Mouse (Mus musculus): ENCODE results near the gene Kcnmb4. TPM values are rescaled to one million over a fixed set of nuclear protein-coding genes. Genes with fewer than 3 reads are reported as not detected.
A peak's percentile ranks its signal among the peaks of the same experiment; 100 is the strongest.

The Kcnmb4 gene
- polyA plus RNA-seq (2015; fragmentation: Nextera tagmentation; extraction: Ambion mirVana) = 2.3 and 3.2 TPM in 2 replicates

- peaks cover 4% of the 10 kb centered on the region for H3K9me3 ChIP-seq (ENCODE audit: control insufficient read depth, low read length)
- H3K4me2 ChIP-seq (ENCODE audit: low read depth, low read length) = peak within 1 kb of the TSS; percentile 99
- no peaks in the 10 kb centered on the region; the same call in 1 of the 2 replicates for H3K27me3 ChIP-seq (ENCODE audit: control insufficient read depth, insufficient read depth, low read depth, low read length)
- no peaks in the 10 kb centered on the region for H3K36me3 ChIP-seq (ENCODE audit: control insufficient read depth, insufficient read depth, low read length)
- peak; percentile 91 for ATAC-seq (ENCODE audit: low read depth)
- peak within 1 kb of the TSS; percentile 75 for H3K9ac ChIP-seq (ENCODE audit: low read length)
- H3K4me1 ChIP-seq (replicated peaks; ENCODE audit: control insufficient read depth, insufficient read depth, low read length) = peaks cover 8% of the 10 kb centered on the region; the same call in 1 of the 2 replicates
- no peak within 1 kb of the TSS for H3K27ac ChIP-seq (ENCODE audit: low read length)
- peak within 1 kb of the TSS; percentile 77 for H3K4me3 ChIP-seq (ENCODE audit: low read length)
- under 1% methylated on average over 65 of the region's 92 CpGs for WGBS
Measured at GRCm38 (mm10) chr10:116473759-116474549, at the start of gene Kcnmb4. Gene Kcnmb4 (minus strand): TSS chr10:116473878.

DNA sequence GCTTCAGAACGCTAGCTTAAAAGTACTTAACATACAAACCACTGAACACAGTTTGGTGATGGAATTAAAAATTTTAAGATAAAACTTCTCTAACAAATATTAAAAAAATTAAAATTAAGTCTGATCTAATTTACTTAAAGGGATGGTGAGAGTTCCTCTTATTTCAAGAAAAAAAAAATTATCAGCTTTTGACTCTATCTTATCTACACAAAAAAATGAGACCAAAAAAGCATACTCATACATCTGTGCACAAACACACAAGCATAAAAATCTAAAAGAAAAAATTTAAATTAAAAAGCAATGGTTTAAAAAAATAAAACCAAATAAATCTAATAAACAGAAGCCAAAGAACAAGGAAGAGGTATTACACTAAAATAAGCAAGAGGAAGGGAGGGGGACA lies 45.9 kb upstream of the Kcnmb4 start:
- H3K9ac ChIP-seq (ENCODE audit: low read length) = no peak overlapping the region
- 81% methylated on average over 1 of the region's 1 CpGs for WGBS
- H3K27me3 ChIP-seq (ENCODE audit: control insufficient read depth, insufficient read depth, low read depth, low read length) = no peaks in the 10 kb centered on the region
- no peak overlapping the region for H3K4me2 ChIP-seq (ENCODE audit: low read depth, low read length)
- no peaks in the 10 kb centered on the region for H3K9me3 ChIP-seq (ENCODE audit: control insufficient read depth, low read length)
- ATAC-seq (ENCODE audit: low read depth) = no peak
- H3K27ac ChIP-seq (ENCODE audit: low read length) = no peak overlapping the region
- no peaks in the 10 kb centered on the region for H3K36me3 ChIP-seq (ENCODE audit: control insufficient read depth, insufficient read depth, low read length)
- no peak overlapping the region for H3K4me3 ChIP-seq (ENCODE audit: low read length)
- H3K4me1 ChIP-seq (replicated peaks; ENCODE audit: control insufficient read depth, insufficient read depth, low read length) = no peaks in the 10 kb centered on the region

GRCm38 (mm10) chr10:116515590-116515989 lies 41.9 kb upstream of the Kcnmb4 start:
- Histone ChIP-seq H3K27me3 (ENCODE audit: control insufficient read depth, insufficient read depth, low read depth, low read length) (no peaks in the 10 kb centered on the region), H3K4me1 (replicated peaks; ENCODE audit: control insufficient read depth, insufficient read depth, low read length) (no peaks in the 10 kb centered on the region), H3K4me2 (ENCODE audit: low read depth, low read length) (no peak overlapping the region), H3K9ac (ENCODE audit: low read length) (no peak overlapping the region), H3K9me3 (ENCODE audit: control insufficient read depth, low read length) (no peaks in the 10 kb centered on the region), H3K27ac (ENCODE audit: low read length) (no peak overlapping the region), H3K36me3 (ENCODE audit: control insufficient read depth, insufficient read depth, low read length) (no peaks in the 10 kb centered on the region), H3K4me3 (ENCODE audit: low read length) (no peak overlapping the region)
- 89% methylated on average over 6 of the region's 6 CpGs for WGBS
- ATAC-seq (ENCODE audit: low read depth) = no peak

DNA sequence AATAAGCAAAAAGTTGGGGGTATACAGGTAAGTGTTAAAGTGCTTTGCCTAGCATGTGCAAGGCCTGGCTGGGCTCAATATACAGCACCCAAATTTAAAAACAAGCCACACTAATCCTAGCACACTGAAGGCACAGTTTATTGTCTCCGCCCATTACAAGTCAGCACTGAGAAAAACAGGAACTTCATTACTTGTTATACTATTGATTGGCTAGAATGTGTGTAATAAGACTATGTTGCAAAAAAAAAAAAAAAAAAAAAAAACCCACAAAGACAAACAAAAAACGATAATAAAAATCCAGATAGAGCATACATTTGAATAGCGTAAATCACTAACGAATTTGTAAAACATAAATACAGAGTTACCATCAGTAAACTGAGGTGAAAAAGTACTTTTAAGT lies 41.5 kb upstream of the Kcnmb4 start:
- H3K27me3 ChIP-seq (ENCODE audit: control insufficient read depth, insufficient read depth, low read depth, low read length) = no peaks in the 10 kb centered on the region
- H3K4me1 ChIP-seq (replicated peaks; ENCODE audit: control insufficient read depth, insufficient read depth, low read length) = no peaks in the 10 kb centered on the region
- WGBS = 91% methylated on average over 4 of the region's 4 CpGs
- H3K4me3 ChIP-seq (ENCODE audit: low read length) = no peak overlapping the region
- ATAC-seq (ENCODE audit: low read depth) = no peak
- H3K9ac ChIP-seq (ENCODE audit: low read length) = no peak overlapping the region
- H3K27ac ChIP-seq (ENCODE audit: low read length) = no peak overlapping the region
- no peaks in the 10 kb centered on the region for H3K36me3 ChIP-seq (ENCODE audit: control insufficient read depth, insufficient read depth, low read length)
- H3K4me2 ChIP-seq (ENCODE audit: low read depth, low read length) = no peak overlapping the region
- H3K9me3 ChIP-seq (ENCODE audit: control insufficient read depth, low read length) = no peaks in the 10 kb centered on the region

DNA sequence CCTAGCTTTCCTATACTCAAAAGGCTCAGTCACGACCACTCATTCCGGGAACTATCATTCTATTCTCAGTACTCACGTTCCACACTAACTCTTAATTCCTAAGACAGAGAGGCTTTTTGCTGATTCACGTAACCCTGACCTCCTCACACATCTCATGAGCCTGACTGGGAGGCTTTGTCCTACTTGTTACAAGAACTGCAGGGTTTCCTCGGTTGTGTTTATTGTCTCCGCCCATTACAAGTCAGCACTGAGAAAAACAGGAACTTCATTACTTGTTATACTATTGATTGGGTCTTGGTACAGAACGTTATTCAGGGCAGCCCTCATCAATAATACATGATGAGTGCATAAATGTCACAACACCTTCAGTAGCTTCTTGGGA lies 39.6 kb upstream of the Kcnmb4 start:
- H3K9ac ChIP-seq (ENCODE audit: low read length) = no peak overlapping the region
- H3K27me3 ChIP-seq (ENCODE audit: control insufficient read depth, insufficient read depth, low read depth, low read length) = no peaks in the 10 kb centered on the region
- WGBS = 64% methylated on average over 7 of the region's 7 CpGs
- no peak overlapping the region for H3K4me3 ChIP-seq (ENCODE audit: low read length)
- ATAC-seq (ENCODE audit: low read depth) = no peak
- H3K36me3 ChIP-seq (ENCODE audit: control insufficient read depth, insufficient read depth, low read length) = no peaks in the 10 kb centered on the region
- H3K4me2 ChIP-seq (ENCODE audit: low read depth, low read length) = no peak overlapping the region
- no peak overlapping the region for H3K27ac ChIP-seq (ENCODE audit: low read length)
- H3K9me3 ChIP-seq (ENCODE audit: control insufficient read depth, low read length) = no peaks in the 10 kb centered on the region
- no peaks in the 10 kb centered on the region for H3K4me1 ChIP-seq (replicated peaks; ENCODE audit: control insufficient read depth, insufficient read depth, low read length)

DNA sequence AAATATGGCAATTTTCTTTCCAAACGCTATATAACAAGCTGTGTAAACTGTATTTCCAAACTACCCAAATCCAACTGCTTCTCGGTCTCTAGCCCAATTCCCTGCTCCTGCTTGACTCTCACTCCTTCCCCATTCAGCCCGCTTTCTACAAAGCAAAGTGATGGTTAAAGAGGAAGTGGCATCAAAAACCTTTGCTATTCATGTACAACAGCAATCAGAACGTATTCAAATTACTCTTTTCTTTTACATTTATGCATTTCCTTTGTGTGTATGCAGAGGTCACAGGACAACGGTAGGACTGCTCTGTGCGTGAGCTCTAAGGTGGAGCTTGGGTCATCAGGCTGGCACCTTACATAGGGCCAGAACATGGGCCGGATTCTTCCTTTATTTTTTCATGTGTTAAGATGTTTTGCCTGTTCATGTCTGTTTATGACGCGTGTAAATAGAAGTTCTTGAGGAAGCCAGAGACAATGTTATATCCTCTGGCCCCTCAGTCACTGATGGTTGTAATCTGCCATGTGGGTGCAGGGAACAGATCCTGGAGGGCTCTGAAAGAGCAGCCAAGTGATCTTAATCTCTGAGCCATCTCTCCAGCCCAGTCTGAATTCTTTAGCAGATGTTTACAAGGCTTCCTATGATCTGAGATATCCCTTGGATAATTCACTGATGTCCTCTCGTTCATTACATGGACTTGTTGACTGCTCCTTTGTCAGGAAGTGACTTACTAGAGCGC lies 39.0 kb upstream of the Kcnmb4 start:
- no peaks in the 10 kb centered on the region for H3K4me1 ChIP-seq (replicated peaks; ENCODE audit: control insufficient read depth, insufficient read depth, low read length)
- ATAC-seq (ENCODE audit: low read depth) = no peak
- no peaks in the 10 kb centered on the region for H3K27me3 ChIP-seq (ENCODE audit: control insufficient read depth, insufficient read depth, low read depth, low read length)
- H3K9ac ChIP-seq (ENCODE audit: low read length) = no peak overlapping the region
- H3K4me2 ChIP-seq (ENCODE audit: low read depth, low read length) = no peak overlapping the region
- no peak overlapping the region for H3K27ac ChIP-seq (ENCODE audit: low read length)
- no peak overlapping the region for H3K4me3 ChIP-seq (ENCODE audit: low read length)
- 82% methylated on average over 11 of the region's 11 CpGs for WGBS
- H3K36me3 ChIP-seq (ENCODE audit: control insufficient read depth, insufficient read depth, low read length) = no peaks in the 10 kb centered on the region
- no peaks in the 10 kb centered on the region for H3K9me3 ChIP-seq (ENCODE audit: control insufficient read depth, low read length)

- Histone ChIP-seq H3K9ac (ENCODE audit: low read length) (no peak overlapping the region), H3K9me3 (ENCODE audit: control insufficient read depth, low read length) (no peaks in the 10 kb centered on the region), H3K4me1 (replicated peaks; ENCODE audit: control insufficient read depth, insufficient read depth, low read length) (no peaks in the 10 kb centered on the region), H3K36me3 (ENCODE audit: control insufficient read depth, insufficient read depth, low read length) (no peaks in the 10 kb centered on the region), H3K27me3 (ENCODE audit: control insufficient read depth, insufficient read depth, low read depth, low read length) (no peaks in the 10 kb centered on the region), H3K4me2 (ENCODE audit: low read depth, low read length) (no peak overlapping the region), H3K4me3 (ENCODE audit: low read length) (no peak overlapping the region), H3K27ac (ENCODE audit: low read length) (no peak overlapping the region)
- ATAC-seq (ENCODE audit: low read depth) = no peak
- 85% methylated on average over 7 of the region's 7 CpGs for WGBS
Measured at GRCm38 (mm10) chr10:116505303-116506014, 31.8 kb upstream of the Kcnmb4 start.

GRCm38 (mm10) chr10:116492768-116493167 lies 19.1 kb upstream of the Kcnmb4 start:
- H3K36me3 ChIP-seq (ENCODE audit: control insufficient read depth, insufficient read depth, low read length) = peaks cover 21% of the 10 kb centered on the region
- no peak overlapping the region for H3K27ac ChIP-seq (ENCODE audit: low read length)
- no peak overlapping the region for H3K4me3 ChIP-seq (ENCODE audit: low read length)
- no peaks in the 10 kb centered on the region for H3K9me3 ChIP-seq (ENCODE audit: control insufficient read depth, low read length)
- H3K27me3 ChIP-seq (ENCODE audit: control insufficient read depth, insufficient read depth, low read depth, low read length) = no peaks in the 10 kb centered on the region
- 77% methylated on average over 3 of the region's 3 CpGs for WGBS
- no peak overlapping the region for H3K4me2 ChIP-seq (ENCODE audit: low read depth, low read length)
- no peak for ATAC-seq (ENCODE audit: low read depth)
- H3K4me1 ChIP-seq (replicated peaks; ENCODE audit: control insufficient read depth, insufficient read depth, low read length) = no peaks in the 10 kb centered on the region
- no peak overlapping the region for H3K9ac ChIP-seq (ENCODE audit: low read length)
